Mouse (Mus musculus): ENCODE results near the gene Cry2. TPM values are rescaled to one million over a fixed set of nuclear protein-coding genes. Genes with fewer than 3 reads are reported as not detected.

Gene Cry2
- total RNA-seq, 4 experiments from 2014 or later, result 121 to 130 (median 128) TPM

- DNase-seq (ENCODE audit: low spot score in 2 of 2), result no peak
These were observed 61.7 kb downstream of the Cry2 start for GRCm38 (mm10) chr2:92371971-92372690.

DNA sequence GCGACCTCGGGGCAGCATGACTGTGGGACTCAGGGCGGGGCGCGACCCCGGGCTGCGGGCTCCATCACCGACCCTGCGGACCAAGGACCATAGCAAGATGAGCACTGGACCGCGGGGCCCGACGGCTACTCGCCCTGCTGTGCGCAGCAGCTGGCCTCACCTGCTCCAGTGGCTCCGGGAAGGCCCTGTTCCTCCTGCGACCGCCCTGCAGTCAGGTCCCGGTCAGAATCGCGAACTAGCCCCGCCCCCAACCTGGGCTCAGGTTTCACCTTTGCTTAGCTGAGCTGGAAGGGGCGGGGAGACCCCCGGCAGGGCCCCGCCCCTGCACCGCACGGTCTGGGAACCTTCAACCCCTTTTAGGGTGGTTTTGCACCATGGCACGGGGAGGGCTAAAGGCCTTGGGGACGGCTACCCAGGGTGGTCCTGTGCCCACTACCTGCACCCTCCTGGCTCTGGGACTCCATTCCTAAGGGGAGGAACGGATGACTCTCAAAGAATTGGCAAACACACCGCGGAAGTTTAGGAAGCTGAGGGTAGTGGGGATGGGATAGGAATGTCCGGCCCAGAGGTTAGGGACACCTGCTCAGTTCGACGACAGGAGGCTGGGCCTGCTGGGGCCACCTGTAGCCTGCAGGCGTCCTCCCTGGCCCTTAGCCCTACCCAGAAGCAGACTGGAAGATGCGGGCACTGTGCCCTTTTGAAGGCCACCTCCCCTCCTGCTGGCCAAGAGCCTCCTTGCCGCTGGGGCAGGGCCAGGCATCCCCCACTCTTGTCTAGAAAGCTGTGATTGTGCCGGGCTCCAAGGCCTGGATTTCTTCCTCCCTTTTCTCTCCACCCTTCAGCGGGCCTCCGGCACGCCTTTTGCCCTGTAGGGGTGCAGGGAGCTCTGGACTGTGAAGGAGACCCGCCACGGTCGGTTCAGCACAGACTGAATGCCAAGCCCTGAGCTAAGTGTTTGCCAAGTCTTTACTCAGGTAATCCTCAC is 62.7 kb downstream of the Cry2 start:
- DNase-seq (ENCODE audit: low spot score in 2 of 2), result no peak

- DNase-seq (ENCODE audit: low spot score in 2 of 2), result no peak
These were observed 63.5 kb downstream of the Cry2 start for GRCm38 (mm10) chr2:92370375-92370774.

DNA sequence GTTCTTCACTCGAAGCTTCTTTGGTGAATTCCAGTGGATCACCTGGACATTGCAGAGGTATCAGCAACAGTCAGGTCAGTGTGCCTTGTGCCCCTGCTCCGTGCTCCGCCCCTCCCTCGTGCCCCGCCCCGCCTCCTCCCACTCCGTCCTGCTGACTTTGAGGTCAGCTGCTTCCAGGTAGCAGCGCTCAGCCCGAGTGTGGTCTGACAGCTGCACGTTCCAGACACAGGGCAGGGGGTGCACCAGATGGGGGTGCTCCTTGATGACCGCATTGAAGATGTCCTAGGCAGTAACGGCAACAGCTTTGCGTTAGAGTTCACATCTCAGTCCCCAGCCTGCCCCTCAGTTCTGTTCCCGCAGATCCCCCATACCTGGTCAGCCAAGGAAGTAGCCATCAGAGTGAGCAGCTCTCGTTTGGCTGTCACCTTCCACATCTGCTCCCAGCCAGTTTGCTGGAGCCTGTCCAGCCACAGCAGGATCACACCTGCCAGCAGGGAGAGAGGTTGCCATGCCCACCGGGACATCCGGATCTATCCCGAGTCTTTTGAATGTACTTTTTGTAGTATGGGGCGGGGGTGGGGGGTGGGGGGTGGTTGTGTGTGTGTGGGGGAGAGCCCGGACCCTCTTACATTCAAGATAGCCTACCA is 66.3 kb downstream of the Cry2 start:
- no peak for DNase-seq (ENCODE audit: low spot score in 2 of 2)

DNA sequence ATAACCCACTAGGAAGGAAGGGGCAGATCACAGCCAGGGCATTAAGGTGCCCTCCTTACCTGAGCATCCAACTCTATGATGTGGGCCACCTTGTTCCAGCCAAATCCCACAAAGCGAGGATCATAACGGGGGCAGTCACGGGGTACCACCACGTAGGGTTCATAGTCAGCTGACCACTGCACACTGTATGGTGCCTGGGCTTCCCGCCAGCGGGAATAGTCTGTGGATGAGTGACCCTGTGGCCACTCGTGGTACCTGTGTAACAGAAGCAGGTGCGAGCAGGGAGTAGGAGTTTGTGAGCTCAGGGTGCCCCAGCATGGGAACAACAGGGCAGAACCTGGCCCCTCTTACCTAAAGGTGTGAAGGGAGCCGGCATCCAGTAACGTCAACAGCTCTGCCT is 68.3 kb downstream of the Cry2 start:
- DNase-seq (ENCODE audit: low spot score in 2 of 2), result no peak

GRCm38 (mm10) chr2:92364086-92364485 is 69.8 kb downstream of the Cry2 start:
- no peak for DNase-seq (ENCODE audit: low spot score in 2 of 2)

DNA sequence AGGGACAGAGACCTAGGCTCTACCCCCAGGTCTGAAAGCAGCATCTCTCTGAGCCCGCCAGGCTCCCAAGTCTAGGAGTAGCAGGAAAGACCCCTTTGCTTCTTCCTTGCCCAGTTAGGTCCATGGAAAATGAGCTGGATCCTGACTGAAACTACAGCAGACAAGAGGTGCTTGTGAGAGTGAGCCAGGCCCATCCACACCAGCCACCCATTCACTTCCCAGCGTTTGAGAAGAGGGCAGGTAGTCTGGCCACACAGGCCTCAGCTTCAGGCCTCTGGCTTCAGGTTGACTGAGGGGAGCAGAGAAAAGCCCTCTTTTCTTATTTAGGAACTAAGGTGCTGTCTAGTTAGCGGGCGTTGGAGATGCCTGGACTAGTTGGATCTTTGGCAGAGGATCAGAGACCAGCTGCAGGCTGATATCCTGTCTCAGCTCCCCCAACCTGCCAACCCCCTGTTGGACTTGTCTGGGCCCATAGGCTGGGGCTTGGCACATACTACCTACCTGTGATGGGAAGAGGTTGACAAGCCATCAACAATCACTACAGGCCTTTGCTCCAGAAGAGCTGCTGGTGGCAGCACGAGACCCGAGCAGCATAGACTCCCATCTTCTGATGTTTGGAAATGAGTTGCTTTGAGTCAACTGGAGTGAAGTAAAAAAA is 71.1 kb downstream of the Cry2 start:
- DNase-seq (ENCODE audit: low spot score in 2 of 2), result no peak

- DNase-seq (ENCODE audit: low spot score in 2 of 2), result no peak
These were observed 72.0 kb downstream of the Cry2 start for GRCm38 (mm10) chr2:92361795-92362194.

GRCm38 (mm10) chr2:92360893-92361292 is 73.0 kb downstream of the Cry2 start:
- DNase-seq (ENCODE audit: low spot score in 2 of 2), result no peak

GRCm38 (mm10) chr2:92360186-92360823 is 73.5 kb downstream of the Cry2 start:
- DNase-seq (ENCODE audit: low spot score in 2 of 2), result no peak

DNA sequence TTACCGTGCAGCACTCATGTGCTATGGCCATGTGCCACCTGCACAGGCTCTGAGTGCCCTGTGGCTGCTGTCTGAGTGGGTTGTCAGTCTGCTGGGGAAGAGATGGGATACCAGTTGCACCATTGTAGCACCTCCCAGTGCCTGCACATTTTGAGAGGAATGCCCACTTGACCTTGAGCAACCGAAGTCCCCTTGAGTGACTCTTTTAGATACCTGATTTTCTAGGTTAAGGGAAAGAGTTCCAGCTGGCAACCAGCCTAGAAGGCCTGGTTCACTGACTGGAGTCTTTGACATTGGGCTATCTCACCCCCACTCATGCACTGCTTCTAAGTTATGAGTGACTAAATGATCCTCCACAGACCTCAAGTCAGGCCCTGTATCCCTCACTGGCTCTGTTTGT is 74.5 kb downstream of the Cry2 start:
- no peak for DNase-seq (ENCODE audit: low spot score in 2 of 2)

DNA sequence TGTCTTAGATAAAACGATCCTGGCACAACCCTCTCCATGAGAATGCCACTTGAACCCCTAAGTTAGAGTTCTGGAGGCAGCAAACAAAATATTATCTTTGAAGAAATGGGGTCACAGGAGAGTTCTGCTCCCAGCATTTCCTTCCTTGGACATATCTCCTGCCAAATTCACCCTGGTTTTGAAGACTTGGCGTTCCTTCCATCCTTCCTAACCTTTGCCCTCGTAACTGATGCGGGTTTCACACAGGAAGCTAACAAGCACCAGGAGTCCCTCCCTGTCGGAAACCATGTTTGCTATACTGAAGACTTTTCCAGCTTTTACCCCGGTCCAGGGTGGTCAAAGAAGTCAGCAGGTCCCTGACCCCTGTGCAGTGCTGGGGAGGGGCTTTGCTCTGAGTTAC is 79.6 kb downstream of the Cry2 start:
- no peak for DNase-seq (ENCODE audit: low spot score in 2 of 2)

Small RNAs within 50 kb of the gene (microRNA-seq; reads per million reads assigned to microRNA genes)
- gene Mir7000, result 3.2 to 11.2 reads per million in 2 experiments

Other genes with a start within 250 kb of the Cry2 start
- 10 to 100 TPM; 31.7 to 33.7 (median 32.7) TPM for gene Pex16, start 59.4 kb downstream of the Cry2 start, total RNA-seq (2022)
- 1 to 10 TPM in 2 of 4 experiments, under 1 TPM in 2; 0.50 to 1.5 (median 0.85) TPM for gene Large2, start 59.2 kb downstream of the Cry2 start, total RNA-seq (2022)
- 1 to 10 TPM; 2.1 to 4.8 (median 3.4) TPM for gene 1700029I15Rik, start 51.5 kb downstream of the Cry2 start, total RNA-seq (2022)
- gene Mapk8ip1, start 32.8 kb downstream of the Cry2 start, total RNA-seq (2022), result 100 to 1,000 TPM; 328 to 363 (median 345) TPM
- gene Slc35c1, start 26.5 kb upstream of the Cry2 start, total RNA-seq (2022), result 10 to 100 TPM; 15.3 to 18.1 (median 16.3) TPM
- gene Chst1, start 165.7 kb upstream of the Cry2 start, total RNA-seq (2022), result 100 to 1,000 TPM; 222 to 247 (median 229) TPM